Mouse (Mus musculus): ENCODE results near the gene Ddx1.

GRCm38 (mm10) chr12:13180715-13181335 lies 68.2 kb downstream of the Ddx1 start:
- TF ChIP-seq POLR2A (IDR thresholded peaks at IDR 0.05; ENCODE audit: low read depth, low read length) (no peak), CTCF (conservative IDR thresholded peaks at IDR 0.05; ENCODE audit: insufficient read depth, insufficient read length, low read depth, low read length) (no peak)
